Mouse (Mus musculus): ENCODE results near the gene Grk5. TPM values are rescaled to one million over a fixed set of nuclear protein-coding genes. Genes with fewer than 3 reads are reported as not detected.
"Not testable (repeated sequence)": the region's sequence is repeated elsewhere in the genome, so short reads cannot be mapped to it uniquely, and the experiment has no call there.

The Grk5 gene
- polyA plus RNA-seq, 1 experiment: 1.3 TPM

GRCm38 (mm10) chr19:60915862-60916261 lies 26.3 kb downstream of the Grk5 start:
- H3K9me3 ChIP-seq (replicated peaks; ENCODE audit: control insufficient read depth, insufficient read depth, low read length, poor library complexity, severe bottlenecking): no peaks in the 10 kb centered on the region
- no peak overlapping the region for H3K4me3 ChIP-seq (ENCODE audit: low read depth, low read length)
- TF ChIP-seq CTCF (IDR thresholded peaks at IDR 0.05; ENCODE audit: low read depth, low read length): no peak
- no peak for TF ChIP-seq POLR2A (IDR thresholded peaks at IDR 0.05; ENCODE audit: insufficient read depth, low read length)
- no peak for TF ChIP-seq EP300 (IDR thresholded peaks at IDR 0.05; ENCODE audit: insufficient read depth, low read depth, low read length)
- H3K27me3 ChIP-seq (ENCODE audit: control insufficient read depth, insufficient read depth, low read length, poor library complexity, severe bottlenecking): no peaks in the 10 kb centered on the region
- H3K27ac ChIP-seq (ENCODE audit: insufficient read depth, low read length): no peak overlapping the region
- no peaks in the 10 kb centered on the region for H3K4me1 ChIP-seq (ENCODE audit: control insufficient read depth, insufficient read depth, low read length)
- H3K36me3 ChIP-seq (ENCODE audit: control insufficient read depth, insufficient read depth, low read length, poor library complexity, severe bottlenecking): no peaks in the 10 kb centered on the region
- H3K9ac ChIP-seq (ENCODE audit: low read depth, poor library complexity, severe bottlenecking): no peak overlapping the region

- H3K27ac ChIP-seq (ENCODE audit: insufficient read depth, low read length): no peak overlapping the region
- H3K9me3 ChIP-seq (replicated peaks; ENCODE audit: control insufficient read depth, insufficient read depth, low read length, poor library complexity, severe bottlenecking): no peaks in the 10 kb centered on the region
- no peaks in the 10 kb centered on the region for H3K4me1 ChIP-seq (ENCODE audit: control insufficient read depth, insufficient read depth, low read length)
- H3K4me3 ChIP-seq (ENCODE audit: low read depth, low read length): no peak overlapping the region
- no peak for TF ChIP-seq POLR2A (IDR thresholded peaks at IDR 0.05; ENCODE audit: insufficient read depth, low read length)
- no peak for TF ChIP-seq EP300 (IDR thresholded peaks at IDR 0.05; ENCODE audit: insufficient read depth, low read depth, low read length)
- no peak for TF ChIP-seq CTCF (IDR thresholded peaks at IDR 0.05; ENCODE audit: low read depth, low read length)
- H3K36me3 ChIP-seq (ENCODE audit: control insufficient read depth, insufficient read depth, low read length, poor library complexity, severe bottlenecking): no peaks in the 10 kb centered on the region
- no peaks in the 10 kb centered on the region for H3K27me3 ChIP-seq (ENCODE audit: control insufficient read depth, insufficient read depth, low read length, poor library complexity, severe bottlenecking)
- no peak overlapping the region for H3K9ac ChIP-seq (ENCODE audit: low read depth, poor library complexity, severe bottlenecking)
Observed at GRCm38 (mm10) chr19:60916869-60917570, 27.5 kb downstream of the Grk5 start.

GRCm38 (mm10) chr19:60924534-60924933 lies 35.0 kb downstream of the Grk5 start:
- not testable (repeated sequence) for H3K9me3 ChIP-seq (replicated peaks; ENCODE audit: control insufficient read depth, insufficient read depth, low read length, poor library complexity, severe bottlenecking); H3K4me1 ChIP-seq (ENCODE audit: control insufficient read depth, insufficient read depth, low read length); H3K27me3 ChIP-seq (ENCODE audit: control insufficient read depth, insufficient read depth, low read length, poor library complexity, severe bottlenecking); H3K9ac ChIP-seq (ENCODE audit: low read depth, poor library complexity, severe bottlenecking); H3K4me3 ChIP-seq (ENCODE audit: low read depth, low read length); H3K27ac ChIP-seq (ENCODE audit: insufficient read depth, low read length); H3K36me3 ChIP-seq (ENCODE audit: control insufficient read depth, insufficient read depth, low read length, poor library complexity, severe bottlenecking)

- no peak overlapping the region for H3K4me3 ChIP-seq (ENCODE audit: low read depth, low read length)
- H3K4me1 ChIP-seq (ENCODE audit: control insufficient read depth, insufficient read depth, low read length): no peaks in the 10 kb centered on the region
- H3K27me3 ChIP-seq (ENCODE audit: control insufficient read depth, insufficient read depth, low read length, poor library complexity, severe bottlenecking): no peaks in the 10 kb centered on the region
- no peaks in the 10 kb centered on the region for H3K36me3 ChIP-seq (ENCODE audit: control insufficient read depth, insufficient read depth, low read length, poor library complexity, severe bottlenecking)
- no peak for TF ChIP-seq CTCF (IDR thresholded peaks at IDR 0.05; ENCODE audit: low read depth, low read length)
- no peak for TF ChIP-seq EP300 (IDR thresholded peaks at IDR 0.05; ENCODE audit: insufficient read depth, low read depth, low read length)
- no peak for TF ChIP-seq POLR2A (IDR thresholded peaks at IDR 0.05; ENCODE audit: insufficient read depth, low read length)
- no peak overlapping the region for H3K27ac ChIP-seq (ENCODE audit: insufficient read depth, low read length)
- no peaks in the 10 kb centered on the region for H3K9me3 ChIP-seq (replicated peaks; ENCODE audit: control insufficient read depth, insufficient read depth, low read length, poor library complexity, severe bottlenecking)
- no peak overlapping the region for H3K9ac ChIP-seq (ENCODE audit: low read depth, poor library complexity, severe bottlenecking)
Observed at GRCm38 (mm10) chr19:60935001-60935400, 45.5 kb downstream of the Grk5 start.

- H3K27me3 ChIP-seq (ENCODE audit: control insufficient read depth, insufficient read depth, low read length, poor library complexity, severe bottlenecking): no peaks in the 10 kb centered on the region
- H3K9me3 ChIP-seq (replicated peaks; ENCODE audit: control insufficient read depth, insufficient read depth, low read length, poor library complexity, severe bottlenecking): no peaks in the 10 kb centered on the region
- H3K4me3 ChIP-seq (ENCODE audit: low read depth, low read length): no peak overlapping the region
- H3K27ac ChIP-seq (ENCODE audit: insufficient read depth, low read length): no peak overlapping the region
- no peaks in the 10 kb centered on the region for H3K36me3 ChIP-seq (ENCODE audit: control insufficient read depth, insufficient read depth, low read length, poor library complexity, severe bottlenecking)
- no peak for TF ChIP-seq EP300 (IDR thresholded peaks at IDR 0.05; ENCODE audit: insufficient read depth, low read depth, low read length)
- TF ChIP-seq POLR2A (IDR thresholded peaks at IDR 0.05; ENCODE audit: insufficient read depth, low read length): no peak
- H3K4me1 ChIP-seq (ENCODE audit: control insufficient read depth, insufficient read depth, low read length): no peaks in the 10 kb centered on the region
- no peak overlapping the region for H3K9ac ChIP-seq (ENCODE audit: low read depth, poor library complexity, severe bottlenecking)
Observed at GRCm38 (mm10) chr19:60939954-60940379, 50.4 kb downstream of the Grk5 start.

GRCm38 (mm10) chr19:60940866-60941265 lies 51.3 kb downstream of the Grk5 start:
- Histone ChIP-seq H3K9me3 (replicated peaks; ENCODE audit: control insufficient read depth, insufficient read depth, low read length, poor library complexity, severe bottlenecking) (no peaks in the 10 kb centered on the region), H3K27me3 (ENCODE audit: control insufficient read depth, insufficient read depth, low read length, poor library complexity, severe bottlenecking) (no peaks in the 10 kb centered on the region), H3K27ac (ENCODE audit: insufficient read depth, low read length) (no peak overlapping the region), H3K36me3 (ENCODE audit: control insufficient read depth, insufficient read depth, low read length, poor library complexity, severe bottlenecking) (no peaks in the 10 kb centered on the region), H3K9ac (ENCODE audit: low read depth, poor library complexity, severe bottlenecking) (no peak overlapping the region), H3K4me3 (ENCODE audit: low read depth, low read length) (no peak overlapping the region), H3K4me1 (ENCODE audit: control insufficient read depth, insufficient read depth, low read length) (no peaks in the 10 kb centered on the region)
- TF ChIP-seq CTCF (IDR thresholded peaks at IDR 0.05; ENCODE audit: low read depth, low read length) (no peak), POLR2A (IDR thresholded peaks at IDR 0.05; ENCODE audit: insufficient read depth, low read length) (no peak), EP300 (IDR thresholded peaks at IDR 0.05; ENCODE audit: insufficient read depth, low read depth, low read length) (no peak)
